Mouse (Mus musculus): ENCODE data around the gene Vdac2.

GRCm38 (mm10) chr14:21855961-21856360 is 30.9 kb downstream of the Vdac2 start:
- no peak for TF ChIP-seq CTCF (IDR thresholded peaks at IDR 0.05; ENCODE audit: low read depth)
- no peak for TF ChIP-seq EP300 (optimal IDR thresholded peaks at IDR 0.05)
